Mouse (Mus musculus) kidney, embryonic 16.5 days (tissue): ENCODE results near the gene Zfp566. TPM values are rescaled to one million over a fixed set of nuclear protein-coding genes. Genes with fewer than 3 reads are reported as not detected.

Experiments used
- ATAC-seq: fragments of 200-750 bp; cut with Nextera tagmentation; 2 replicates; pipeline ENCODE4 v1.8.0; 2017; ENCODE audit warnings: moderate TSS enrichment; ENCODE audit not compliant: low FRiP score, low TSS enrichment
- H3K27ac ChIP-seq: fragments of 300-500 bp; sonication (generic); 2 replicates; pipeline ENCODE4 v1.5.1; 2014; ENCODE audit warnings: low read length
- H3K27me3 ChIP-seq: fragments of 300-500 bp; sonication (generic); 2 replicates; pipeline ENCODE4 v1.6.1; 2014; ENCODE audit warnings: low read length, control low read depth, mixed read lengths; ENCODE audit not compliant: insufficient read depth
- H3K36me3 ChIP-seq: fragments of 300-500 bp; sonication (generic); 2 replicates; pipeline ENCODE4 v1.6.1; 2014; ENCODE audit warnings: low read length, control low read depth, mixed read lengths; ENCODE audit not compliant: insufficient read depth
- H3K4me1 ChIP-seq: fragments of 300-500 bp; sonication (generic); 2 replicates; pipeline ENCODE4 v1.6.1; 2014; ENCODE audit warnings: low read length, control low read depth, mixed read lengths; ENCODE audit not compliant: insufficient read depth
- H3K4me2 ChIP-seq: fragments of 300-500 bp; sonication (generic); replicated peaks from 2 replicates; pipeline ENCODE4 v1.6.1; 2014; ENCODE audit warnings: low read depth, low read length
- H3K4me3 ChIP-seq: fragments of 300-500 bp; sonication (generic); 2 replicates; pipeline ENCODE4 v1.5.1; 2014; ENCODE audit warnings: mild to moderate bottlenecking, low read length
- H3K9ac ChIP-seq: fragments of 300-500 bp; sonication (generic); replicated peaks from 2 replicates; pipeline ENCODE4 v1.6.1; 2014; ENCODE audit warnings: low read length
- H3K9me3 ChIP-seq: fragments of 300-500 bp; sonication (generic); 2 replicates; pipeline ENCODE4 v1.6.1; 2016; ENCODE audit warnings: low read length, control low read depth
- WGBS: fragments of 180-500 bp; shearing (Covaris S2); extraction: QIAGEN DNeasy Blood & Tissue Kit; methylation state at CpG from one replicate; pipeline ENCODE4 v1.1.7; 2014; 5-methylcytosine and 5-hydroxymethylcytosine counted together
- polyA plus RNA-seq: library from polyadenylated mRNA; unstranded; fragments of >200 nt; fragmentation: Nextera tagmentation; extraction: Ambion mirVana; gene quantifications from 2 replicates; pipeline ENCODE4 v1.2.1, GENCODE M21; 2015

The Zfp566 gene
- polyA plus RNA-seq, 1 experiment from 2014 or later = 13.6 TPM

- Histone ChIP-seq H3K9me3 (no peaks in the 10 kb centered on the region), H3K27me3 (no peaks in the 10 kb centered on the region), H3K4me2 (no peak overlapping the region), H3K36me3 (peaks cover 8% of the 10 kb centered on the region; the same call in 1 of the 2 replicates), H3K4me3 (no peak overlapping the region), H3K4me1 (0 out of 2 replicates have a peak, but pooled peaks cover 2% of the 10 kb centered on the region), H3K9ac (no peak overlapping the region), H3K27ac (no peak overlapping the region)
- no peak for ATAC-seq
- 86% methylated on average over 5 of the region's 5 CpGs for WGBS
Observed at GRCm38 (mm10) chr7:30062478-30062877, 27.8 kb downstream of the Zfp566 start.

- H3K4me2 ChIP-seq = no peak overlapping the region
- H3K9me3 ChIP-seq = no peaks in the 10 kb centered on the region
- 0 out of 2 replicates have a peak, but pooled peaks cover 2% of the 10 kb centered on the region for H3K4me1 ChIP-seq
- no peaks in the 10 kb centered on the region for H3K27me3 ChIP-seq
- H3K27ac ChIP-seq = no peak overlapping the region
- WGBS = 56% methylated on average over 6 of the region's 6 CpGs
- H3K9ac ChIP-seq = no peak overlapping the region
- ATAC-seq = no peak
- peaks cover 23% of the 10 kb centered on the region; the same call in 1 of the 2 replicates for H3K36me3 ChIP-seq
- H3K4me3 ChIP-seq = no peak overlapping the region
Observed at GRCm38 (mm10) chr7:30060341-30060740, 30.0 kb downstream of the Zfp566 start.

- H3K9me3 ChIP-seq = no peaks in the 10 kb centered on the region
- H3K4me2 ChIP-seq = no peak overlapping the region
- H3K4me1 ChIP-seq = 0 out of 2 replicates have a peak, but pooled peaks cover 3% of the 10 kb centered on the region
- no peaks in the 10 kb centered on the region for H3K27me3 ChIP-seq
- WGBS = 10% methylated on average over 3 of the region's 3 CpGs
- ATAC-seq = no peak
- peaks cover 14% of the 10 kb centered on the region; the same call in 1 of the 2 replicates for H3K36me3 ChIP-seq
- no peak overlapping the region for H3K4me3 ChIP-seq
- no peak overlapping the region for H3K9ac ChIP-seq
- no peak overlapping the region for H3K27ac ChIP-seq
Observed at GRCm38 (mm10) chr7:30053591-30053990, 36.7 kb downstream of the Zfp566 start.

GRCm38 (mm10) chr7:30050882-30051548, 39.3 kb downstream of the Zfp566 start, which contains the start of gene Zfp14:
TSS of gene Zfp14 (minus strand) at chr7:30051380.
- no peaks in the 10 kb centered on the region for H3K27me3 ChIP-seq
- H3K4me1 ChIP-seq = 0 out of 2 replicates have a peak, but pooled peaks cover 3% of the 10 kb centered on the region
- peak; percentile 99 for ATAC-seq
- H3K9me3 ChIP-seq = no peaks in the 10 kb centered on the region
- H3K9ac ChIP-seq = peak within 1 kb of the TSS; percentile 76
- H3K4me2 ChIP-seq = peak within 1 kb of the TSS; percentile 79
- H3K36me3 ChIP-seq = peaks cover 6% of the 10 kb centered on the region; the same call in 1 of the 2 replicates
- under 1% methylated on average over 40 of the region's 40 CpGs for WGBS
- peak within 1 kb of the TSS; percentile 85 for H3K27ac ChIP-seq
- peak within 1 kb of the TSS; percentile 74 for H3K4me3 ChIP-seq

- Histone ChIP-seq H3K4me3 (no peak overlapping the region), H3K4me1 (0 out of 2 replicates have a peak, but pooled peaks cover 6% of the 10 kb centered on the region), H3K27me3 (no peaks in the 10 kb centered on the region), H3K4me2 (no peak overlapping the region), H3K9ac (no peak overlapping the region), H3K36me3 (no peaks in the 10 kb centered on the region), H3K9me3 (no peaks in the 10 kb centered on the region), H3K27ac (no peak overlapping the region)
- ATAC-seq = no peak
- WGBS = 88% methylated on average over 4 of the region's 4 CpGs
Observed at GRCm38 (mm10) chr7:30048126-30048525, 42.2 kb downstream of the Zfp566 start.

- no peak overlapping the region; the same call in 1 of the 2 replicates for H3K4me2 ChIP-seq
- peak; percentile 89; the same call in 1 of the 2 replicates for ATAC-seq
- WGBS = 24% methylated on average over 9 of the region's 9 CpGs
- peaks cover 2% of the 10 kb centered on the region; the same call in 1 of the 2 replicates for H3K36me3 ChIP-seq
- no peaks in the 10 kb centered on the region for H3K9me3 ChIP-seq
- H3K27ac ChIP-seq = no peak overlapping the region
- no peak overlapping the region for H3K4me3 ChIP-seq
- 0 out of 2 replicates have a peak, but pooled peaks cover 4% of the 10 kb centered on the region for H3K4me1 ChIP-seq
- H3K27me3 ChIP-seq = no peaks in the 10 kb centered on the region
- H3K9ac ChIP-seq = no peak overlapping the region
Observed at GRCm38 (mm10) chr7:30044354-30044753, 46.0 kb downstream of the Zfp566 start.

GRCm38 (mm10) chr7:30034331-30034730, 56.0 kb downstream of the Zfp566 start:
- H3K27ac ChIP-seq = no peak overlapping the region
- H3K27me3 ChIP-seq = no peaks in the 10 kb centered on the region
- H3K36me3 ChIP-seq = peaks cover 14% of the 10 kb centered on the region
- no peak overlapping the region for H3K9ac ChIP-seq
- no peak overlapping the region for H3K4me3 ChIP-seq
- no peak for ATAC-seq
- H3K9me3 ChIP-seq = no peaks in the 10 kb centered on the region
- no peak overlapping the region for H3K4me2 ChIP-seq
- 95% methylated on average over 12 of the region's 12 CpGs for WGBS
- no peaks in the 10 kb centered on the region for H3K4me1 ChIP-seq

GRCm38 (mm10) chr7:30031379-30031778, 58.9 kb downstream of the Zfp566 start:
- Histone ChIP-seq H3K36me3 (0 out of 2 replicates have a peak, but pooled peaks cover 6% of the 10 kb centered on the region), H3K27me3 (no peaks in the 10 kb centered on the region), H3K4me3 (no peak overlapping the region), H3K27ac (no peak overlapping the region), H3K4me1 (no peaks in the 10 kb centered on the region), H3K9me3 (no peaks in the 10 kb centered on the region), H3K4me2 (no peak overlapping the region), H3K9ac (no peak overlapping the region)
- no peak for ATAC-seq
- WGBS = 86% methylated on average over 3 of the region's 3 CpGs

GRCm38 (mm10) chr7:30030677-30031076, 59.6 kb downstream of the Zfp566 start:
- H3K9ac ChIP-seq = no peak overlapping the region
- H3K4me3 ChIP-seq = no peak overlapping the region
- no peaks in the 10 kb centered on the region for H3K9me3 ChIP-seq
- 23% methylated on average over 6 of the region's 6 CpGs for WGBS
- no peaks in the 10 kb centered on the region for H3K4me1 ChIP-seq
- ATAC-seq = no peak
- H3K27me3 ChIP-seq = no peaks in the 10 kb centered on the region
- H3K4me2 ChIP-seq = no peak overlapping the region
- H3K36me3 ChIP-seq = 0 out of 2 replicates have a peak, but pooled peaks cover 6% of the 10 kb centered on the region
- H3K27ac ChIP-seq = no peak overlapping the region

GRCm38 (mm10) chr7:30028572-30028971, 61.8 kb downstream of the Zfp566 start:
- no peaks in the 10 kb centered on the region for H3K27me3 ChIP-seq
- H3K36me3 ChIP-seq = peaks cover 18% of the 10 kb centered on the region; the same call in 1 of the 2 replicates
- 94% methylated on average over 3 of the region's 3 CpGs for WGBS
- H3K27ac ChIP-seq = no peak overlapping the region
- H3K4me3 ChIP-seq = no peak overlapping the region
- H3K9me3 ChIP-seq = no peaks in the 10 kb centered on the region
- H3K9ac ChIP-seq = no peak overlapping the region
- H3K4me2 ChIP-seq = no peak overlapping the region
- ATAC-seq = no peak
- no peaks in the 10 kb centered on the region for H3K4me1 ChIP-seq
